Mouse (Mus musculus) heart, postnatal 25 days (tissue): ENCODE measurements around the gene Ndst2. TPM values are rescaled to one million over a fixed set of nuclear protein-coding genes. Genes with fewer than 3 reads are reported as not detected.
A peak's percentile ranks its signal among the peaks of the same experiment; 100 is the strongest.

Source experiments
- DNase-seq: peaks from one replicate; pipeline ENCODE4 v3.0.0; 2022; ENCODE audit warnings: low spot score
- intact Hi-C: fragments of 180-260 bp; cut with DNase I; formaldehyde crosslinking; loops from one replicate; pipeline ENCODE4 v1.15.1; 2025
- total RNA-seq, 2 experiments: library from RNA; stranded (reverse); gene quantifications; 2 replicates each; pipeline ENCODE4 v1.2.3; 2021

Ndst2 gene
- total RNA-seq, 2 experiments from 2014 or later: 10.0 to 12.6 TPM

DNA sequence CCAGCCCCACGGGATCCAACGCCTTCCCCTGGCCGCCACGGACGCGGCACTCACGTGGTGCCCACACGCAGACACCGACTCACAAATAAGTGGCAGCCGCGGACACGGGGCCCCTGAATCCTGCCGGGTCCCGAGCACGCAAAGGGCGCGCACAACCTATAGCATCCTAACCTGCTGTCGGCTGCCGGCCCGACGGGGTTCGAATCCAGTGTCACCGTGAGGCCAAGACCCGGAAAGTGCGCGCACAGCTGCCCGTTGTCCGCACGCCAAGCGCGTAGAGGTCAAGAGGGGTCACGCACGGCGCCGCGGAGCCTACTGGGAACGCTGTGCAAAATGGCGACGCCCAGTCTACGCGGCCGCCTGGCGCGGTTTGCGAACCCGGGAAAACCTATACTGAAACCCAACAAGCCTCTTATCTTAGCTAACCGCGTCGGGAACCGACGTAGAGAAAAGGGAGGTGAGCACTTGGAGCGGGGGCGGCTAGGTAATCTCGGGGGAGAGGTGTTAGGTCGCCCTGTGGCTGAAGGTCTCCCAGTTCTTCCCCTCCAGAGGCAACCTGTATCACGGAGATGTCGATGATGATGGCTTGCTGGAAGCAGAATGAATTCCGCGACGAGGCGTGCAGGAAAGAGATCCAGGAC is 31.5 kb downstream of the Ndst2 start, which contains the start of gene Chchd1:
Gene Chchd1, plus strand, starts transcription at position 266 of the 641 bp plus-strand sequence.
- peak; percentile 77 for DNase-seq
- intact Hi-C loops: no loop called here

GRCm38 (mm10) chr14:20702096-20702740 is 32.1 kb downstream of the Ndst2 start:
- intact Hi-C loops: no loop called here
- DNase-seq: no peak

DNA sequence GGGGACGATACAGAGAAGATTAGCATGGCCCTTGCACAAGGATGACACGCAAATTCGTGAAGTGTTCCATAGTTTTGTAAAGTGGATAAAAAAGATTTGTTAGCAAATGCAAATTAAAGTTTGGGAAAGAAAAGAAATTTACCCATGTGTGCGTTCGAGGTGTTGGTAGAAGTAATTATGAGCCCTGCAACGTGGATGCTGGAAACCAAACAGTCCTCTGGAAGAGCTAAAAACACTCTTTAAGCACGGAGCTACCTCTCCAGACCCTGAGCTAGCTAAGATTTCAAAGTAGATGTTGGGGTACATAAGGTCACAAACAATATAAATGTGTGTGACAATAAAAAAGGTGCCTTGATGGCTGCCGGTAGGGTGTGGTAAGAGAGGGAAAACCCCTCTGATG is 32.8 kb downstream of the Ndst2 start:
- DNase-seq: no peak
- intact Hi-C loops: no loop called here

DNA sequence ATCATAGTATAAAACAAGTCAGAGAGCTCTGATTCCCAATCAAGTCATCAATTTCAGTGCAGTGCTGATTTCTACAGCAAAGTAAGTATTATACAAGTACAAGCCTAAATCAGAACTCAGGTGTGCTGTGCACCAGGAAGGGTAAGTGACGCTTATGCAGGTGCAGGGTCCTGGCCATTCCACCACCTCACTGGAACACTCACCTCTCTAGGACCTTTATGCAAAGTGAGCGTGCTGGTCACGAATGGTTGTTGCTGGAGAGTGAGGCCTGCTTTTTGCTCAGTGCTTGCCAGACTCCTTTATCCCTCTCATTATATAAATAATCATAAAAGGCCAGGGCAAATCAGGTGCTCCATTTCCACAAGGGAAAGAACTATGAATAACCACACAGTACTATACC is 34.0 kb downstream of the Ndst2 start:
- no peak for DNase-seq

DNA sequence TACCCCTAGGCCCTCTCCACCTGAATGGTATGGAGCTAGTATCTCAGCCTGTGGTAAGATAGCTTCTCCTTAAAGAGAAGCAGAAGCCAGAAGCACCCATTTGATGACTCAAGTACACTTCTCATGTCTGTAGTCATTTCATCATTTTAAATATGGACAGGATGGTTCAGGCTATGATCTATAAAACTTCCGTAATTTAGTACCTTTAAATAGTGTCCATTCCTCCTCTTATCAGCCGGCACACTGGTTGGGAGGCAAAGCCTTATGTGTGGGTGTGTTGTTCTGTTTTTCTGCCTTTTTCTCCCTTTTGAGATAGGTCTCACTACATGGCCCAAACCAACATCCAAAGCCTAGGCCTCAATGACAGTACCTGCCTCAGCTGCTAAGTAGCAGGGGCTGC is 35.8 kb downstream of the Ndst2 start:
- intact Hi-C loops: loop anchor here (5.0 kb wide), 1 partner anchor 99 kb away; no protein-coding TSS in a partner anchor
- no peak for DNase-seq

More for the DNA sequence above, 34.0 kb downstream of the Ndst2 start:
- intact Hi-C loops: no loop called here

DNA sequence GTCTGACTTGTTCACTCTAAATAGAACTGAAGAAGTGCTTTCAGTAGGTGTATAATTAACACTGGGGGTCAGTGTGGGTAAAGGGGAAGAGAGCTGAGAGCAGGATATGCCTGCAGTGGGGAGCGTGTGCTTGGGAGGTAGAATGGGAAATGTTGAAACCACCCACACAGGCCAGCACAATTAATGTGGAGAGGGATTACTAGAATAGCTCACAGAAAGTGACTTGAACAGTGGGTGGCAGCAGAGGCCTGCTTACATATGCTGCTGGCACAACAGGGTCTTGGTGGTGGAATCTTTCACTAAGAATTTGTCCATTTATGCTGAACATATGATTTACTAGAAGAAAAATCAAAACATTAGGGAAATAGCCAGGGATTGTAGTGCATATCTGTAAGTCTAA is 37.4 kb downstream of the Ndst2 start:
- DNase-seq: no peak
- intact Hi-C loops: loop anchor here (5.0 kb wide), 1 partner anchor 100 kb away; no protein-coding TSS in a partner anchor

GRCm38 (mm10) chr14:20695761-20696520 is 38.4 kb downstream of the Ndst2 start:
- no peak for DNase-seq
- intact Hi-C loops: loop anchor here (5.0 kb wide), 1 partner anchor 101 kb away; no protein-coding TSS in a partner anchor

GRCm38 (mm10) chr14:20694884-20695760 is 39.2 kb downstream of the Ndst2 start, which contains the start of gene Fut11:
TSS of gene Fut11 (plus strand) at chr14:20694968.
- intact Hi-C loops: loop anchor here (5.0 kb wide), 1 partner anchor 102 kb away; no protein-coding TSS in a partner anchor

DNA sequence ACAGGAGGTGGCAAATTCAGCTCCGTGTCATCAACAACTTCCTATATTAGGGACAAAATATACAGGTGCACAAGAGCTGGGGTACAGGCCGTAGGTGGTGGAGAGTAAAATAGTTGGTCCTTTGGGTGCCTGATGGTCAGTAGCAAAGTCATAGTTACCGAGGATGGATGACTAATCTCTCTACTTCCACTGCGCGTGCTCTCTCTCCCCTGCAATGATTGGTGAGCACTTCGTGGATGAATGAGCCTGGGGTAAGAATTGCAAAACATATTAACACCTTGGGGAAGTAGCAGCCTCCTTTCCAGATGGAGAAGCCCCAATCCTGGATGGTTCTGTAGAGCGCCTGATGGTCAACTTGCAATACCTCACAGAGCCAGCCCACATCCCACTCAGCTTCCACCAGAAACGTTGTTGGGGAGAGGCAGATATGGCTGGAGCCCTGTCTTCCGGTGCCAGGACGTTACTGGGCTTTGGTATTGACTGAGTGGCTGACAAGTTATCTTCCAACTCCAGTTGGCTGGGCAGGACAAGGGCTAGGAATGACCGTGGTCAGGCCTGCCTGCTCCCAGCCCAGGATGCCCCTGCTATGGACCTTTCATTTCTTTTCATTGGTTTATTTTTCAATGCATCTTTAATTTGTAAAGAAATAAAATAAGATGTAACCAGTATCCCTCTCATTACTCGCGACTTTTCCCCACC is 40.0 kb downstream of the Ndst2 start:
- DNase-seq: no peak
- intact Hi-C loops: no loop called here

More at GRCm38 (mm10) chr14:20694884-20695760, 39.2 kb downstream of the Ndst2 start, which contains the start of gene Fut11:
- peak; percentile 80 for DNase-seq

GRCm38 (mm10) chr14:20693589-20694101 is 40.7 kb downstream of the Ndst2 start:
- DNase-seq: no peak
- intact Hi-C loops: loop anchor here (2.0 kb wide), 1 partner anchor 19 kb away; the partner anchor contains the start of gene Sec24c

DNA sequence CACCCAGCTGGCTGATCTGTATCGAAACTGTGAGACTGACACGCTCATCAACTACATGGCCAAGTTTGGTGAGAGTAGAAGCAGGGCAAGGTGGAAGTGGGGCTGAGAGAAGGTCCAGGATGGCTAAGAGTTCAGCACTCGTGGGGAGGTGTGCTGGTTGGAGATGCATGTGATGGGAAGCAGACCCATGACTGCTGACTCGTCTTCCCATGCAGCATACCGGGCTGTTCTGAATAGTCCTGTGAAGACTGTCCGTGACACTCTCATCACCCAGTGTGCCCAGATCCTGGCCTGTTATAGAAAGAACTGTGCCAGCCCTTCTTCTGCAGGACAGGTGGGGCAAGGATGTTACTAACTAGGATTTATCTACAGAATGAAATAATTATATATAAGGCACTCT is 42.6 kb downstream of the Ndst2 start:
- intact Hi-C loops: loop anchor here (2.0 kb wide), 1 partner anchor 17 kb away; the partner anchor contains the start of gene Sec24c
- no peak for DNase-seq

GRCm38 (mm10) chr14:20689009-20689408 is 45.4 kb downstream of the Ndst2 start:
- intact Hi-C loops: no loop called here

GRCm38 (mm10) chr14:20686576-20686975 is 47.8 kb downstream of the Ndst2 start:
- intact Hi-C loops: no loop called here
- DNase-seq: no peak

More at GRCm38 (mm10) chr14:20689009-20689408, 45.4 kb downstream of the Ndst2 start:
- no peak for DNase-seq

DNA sequence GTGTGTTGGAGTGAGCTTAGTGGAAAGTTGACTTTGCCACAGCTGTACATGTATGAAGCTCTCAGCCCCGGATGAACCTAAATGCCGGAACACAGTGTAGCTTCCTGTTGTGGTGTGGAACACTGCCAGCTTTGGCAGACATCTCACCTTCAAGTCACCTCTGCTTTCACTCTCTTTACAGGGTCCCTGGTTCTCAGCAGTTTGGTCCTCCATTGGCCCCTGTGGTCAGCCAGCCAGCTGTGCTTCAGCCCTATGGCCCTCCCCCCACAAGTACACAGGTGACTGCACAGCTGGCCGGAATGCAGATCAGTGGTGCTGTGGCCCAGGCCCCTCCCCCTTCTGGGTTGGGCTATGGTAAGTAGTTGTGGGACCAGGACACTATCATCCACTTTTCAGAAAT is 51.9 kb downstream of the Ndst2 start:
- intact Hi-C loops: no loop called here
- no peak for DNase-seq

GRCm38 (mm10) chr14:20681742-20682141 is 52.6 kb downstream of the Ndst2 start:
- intact Hi-C loops: no loop called here
- DNase-seq: no peak

DNA sequence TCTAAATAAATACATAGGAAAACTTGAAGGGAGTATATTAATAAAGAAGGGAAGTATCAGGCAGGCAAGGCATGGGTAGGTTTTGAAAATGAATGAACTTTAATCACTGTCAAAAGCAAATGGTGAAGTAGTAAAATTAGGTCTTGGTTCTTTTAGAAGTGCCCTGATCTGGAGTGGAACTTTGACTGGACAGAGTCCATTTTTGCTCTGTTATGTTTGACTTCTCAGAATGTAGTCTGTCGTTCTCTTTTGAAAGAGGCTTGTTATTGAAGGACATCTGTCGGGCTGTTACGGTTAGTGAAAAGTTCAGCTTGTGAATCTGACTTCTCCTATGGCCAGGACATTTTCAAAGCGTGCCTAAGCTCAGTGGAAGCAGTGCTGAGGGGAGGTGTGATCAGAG is 56.5 kb downstream of the Ndst2 start:
- no peak for DNase-seq
- intact Hi-C loops: no loop called here

- intact Hi-C loops: loop anchor here (2.0 kb wide), 1 partner anchor 19 kb away; no protein-coding TSS in a partner anchor
- DNase-seq: peak; percentile 92
Observed at GRCm38 (mm10) chr14:20674064-20674833, 60.1 kb downstream of the Ndst2 start, which contains the start of gene Sec24c. TSS of gene Sec24c (plus strand) at chr14:20674308.

DNA sequence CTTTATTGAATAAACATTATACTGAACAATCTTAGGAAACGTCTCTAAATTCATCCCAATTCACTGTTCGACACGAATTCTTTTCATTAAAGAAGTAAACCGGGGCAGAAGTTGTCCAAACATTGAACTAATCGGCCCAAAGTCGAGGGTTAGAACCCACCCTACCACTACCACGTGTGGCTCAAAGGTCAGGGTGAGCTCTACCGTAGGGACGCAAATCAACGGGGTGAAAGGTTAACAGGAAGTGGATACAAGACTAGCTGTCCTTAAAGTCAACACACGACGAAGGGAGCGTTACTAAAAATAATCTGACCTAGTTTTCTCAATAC is 60.7 kb downstream of the Ndst2 start:
- DNase-seq: no peak
- intact Hi-C loops: loop anchor here (2.0 kb wide), 1 partner anchor 19 kb away; no protein-coding TSS in a partner anchor
